Mouse (Mus musculus) A20 (cell line): ENCODE data around the gene Zhx3.

Experiments
- DNase-seq: peaks from one replicate; pipeline ENCODE4 v3.0.0-alpha.2; 2011; ENCODE audit warnings: low read depth, low spot score

The Zhx3 gene

DNA sequence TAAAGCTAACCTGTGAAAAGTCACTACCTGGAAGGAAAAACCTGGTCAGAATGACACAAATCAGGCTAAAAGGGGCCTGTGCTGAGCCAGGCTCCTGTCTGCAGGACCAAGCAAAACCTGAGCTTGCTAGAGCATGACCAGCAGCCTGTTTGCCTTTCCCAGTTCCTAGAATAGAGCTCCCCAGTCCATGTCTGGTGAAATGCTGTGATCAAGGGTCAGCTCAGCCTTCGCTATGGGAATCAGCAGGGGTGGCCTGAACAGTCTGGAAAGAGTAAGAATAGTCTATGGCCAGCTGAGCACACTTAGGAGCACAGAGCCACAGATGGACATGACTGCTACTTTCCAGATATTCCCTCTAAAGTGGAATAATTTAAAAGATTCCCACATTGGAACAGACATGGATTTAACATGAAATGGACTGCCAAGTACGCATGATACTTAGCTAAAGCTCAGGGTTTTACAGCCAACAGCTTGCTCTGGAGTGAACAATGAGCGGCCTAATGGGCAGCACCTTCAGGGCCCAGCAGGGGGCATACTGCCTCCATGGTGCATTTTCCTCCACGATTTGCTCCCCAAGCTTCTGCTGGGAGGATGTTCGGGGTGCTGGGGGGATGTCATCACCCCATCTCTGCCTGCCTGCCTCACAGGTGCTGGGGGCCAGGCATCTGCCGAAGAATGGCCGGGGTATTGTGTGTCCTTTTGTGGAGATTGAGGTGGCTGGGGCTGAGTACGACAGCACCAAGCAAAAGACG is 112.2 kb downstream of the Zhx3 start:
- peak; percentile 40 for DNase-seq

DNA sequence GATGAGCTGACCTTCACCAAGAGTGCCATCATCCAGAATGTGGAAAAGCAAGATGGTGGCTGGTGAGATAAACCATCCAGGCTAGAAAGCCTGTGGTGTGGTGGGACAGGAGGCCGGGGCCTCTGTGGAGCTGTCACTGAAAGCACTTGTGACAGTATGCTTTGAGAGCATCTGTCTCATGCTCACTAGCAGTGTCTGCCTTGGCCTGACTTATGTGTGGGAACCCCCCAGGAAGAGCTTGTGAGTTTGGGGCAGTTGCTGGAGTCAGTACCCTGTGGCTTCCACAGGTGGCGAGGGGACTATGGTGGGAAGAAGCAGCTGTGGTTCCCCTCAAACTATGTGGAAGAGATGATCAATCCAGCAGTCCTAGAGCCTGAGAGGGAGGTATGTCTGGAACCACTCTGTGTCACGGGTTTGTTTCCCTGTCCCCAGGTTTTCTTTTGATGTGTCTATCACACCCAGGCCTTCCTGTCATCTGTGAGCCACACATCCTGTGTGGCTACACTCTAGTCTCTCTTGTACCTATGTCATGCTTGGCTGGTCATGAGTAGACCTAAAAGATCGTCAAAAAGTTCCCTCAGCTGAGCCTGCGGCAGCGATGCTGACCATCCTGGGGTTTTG is 116.1 kb downstream of the Zhx3 start:
- DNase-seq: peak; percentile 85

DNA sequence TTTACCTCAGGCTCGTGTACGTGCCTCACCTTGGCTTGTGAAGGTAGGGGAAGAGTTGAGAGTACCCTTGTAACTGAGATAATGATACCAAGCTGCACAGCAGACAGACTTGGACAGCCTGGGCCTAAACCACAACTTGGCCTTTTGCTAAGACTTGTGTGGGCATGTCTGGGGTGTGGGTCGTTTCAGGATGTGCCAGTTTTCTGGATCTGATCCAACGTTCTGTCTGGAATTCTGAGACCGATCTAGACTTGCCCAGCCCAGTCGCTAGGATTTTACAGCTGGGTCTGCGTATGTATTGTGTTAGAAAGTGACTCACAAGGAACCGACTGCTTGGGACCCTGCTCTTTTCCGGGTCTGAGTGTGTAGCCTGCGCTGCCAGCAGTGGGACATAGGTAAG is 125.7 kb downstream of the Zhx3 start:
- DNase-seq: no peak

DNA sequence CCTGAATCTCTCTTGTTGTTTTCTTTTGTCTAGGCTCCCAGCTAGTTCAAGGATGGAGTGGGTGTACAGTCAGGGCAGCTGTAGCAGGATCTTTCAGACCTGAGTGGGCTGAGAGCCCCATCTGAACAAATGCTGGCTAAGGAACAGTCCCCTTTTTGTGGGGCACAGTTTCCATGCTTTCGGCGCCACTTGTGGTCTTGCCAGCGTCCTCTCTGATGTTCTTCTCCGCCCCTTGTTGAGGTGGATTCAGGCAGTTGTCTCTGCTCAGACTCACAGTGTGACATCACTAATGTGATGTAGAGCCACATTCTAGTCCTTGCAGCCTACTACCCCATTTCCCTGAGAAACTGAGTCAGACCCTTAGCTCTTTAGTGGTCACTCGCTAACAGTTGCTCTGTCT is 126.2 kb downstream of the Zhx3 start:
- DNase-seq: no peak

DNA sequence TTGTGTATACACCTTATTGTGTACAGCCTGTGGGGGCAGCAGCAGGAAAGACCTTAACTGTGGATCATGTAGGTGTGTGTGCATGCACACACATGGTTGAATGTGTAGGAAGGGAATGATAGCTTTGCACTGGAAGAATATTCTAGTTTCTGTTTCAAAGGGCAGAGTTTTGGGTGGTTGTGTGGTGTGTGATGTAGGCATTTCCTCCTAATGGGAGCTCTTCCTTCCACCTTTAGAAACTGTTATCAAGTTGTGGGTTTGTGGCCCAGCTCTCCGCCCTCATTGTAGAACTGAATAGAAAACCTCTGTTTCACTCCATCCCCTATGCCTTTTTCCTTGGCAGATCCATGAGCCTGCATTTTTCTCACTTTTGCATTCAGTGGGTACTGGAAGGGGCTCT is 127.3 kb downstream of the Zhx3 start:
- no peak for DNase-seq

DNA sequence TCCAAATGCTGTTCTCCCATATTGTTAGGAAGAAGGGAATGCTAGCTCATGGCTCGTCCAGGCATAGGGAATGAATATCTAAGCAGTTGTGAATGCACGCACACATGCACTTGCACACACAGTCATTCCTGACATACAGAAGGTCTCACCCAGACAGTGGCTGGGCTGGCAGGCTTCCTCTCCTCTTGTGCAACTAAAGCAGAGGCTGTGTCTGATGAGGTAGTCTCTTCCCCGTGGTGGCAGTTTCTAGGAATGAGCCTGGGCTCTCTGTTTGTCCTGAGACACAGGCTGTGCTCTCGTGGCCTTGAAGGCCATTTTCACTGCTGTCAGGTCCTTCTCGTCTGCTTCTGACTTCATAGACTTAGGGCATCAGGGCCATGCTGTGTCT is 128.0 kb downstream of the Zhx3 start:
- DNase-seq: no peak

DNA sequence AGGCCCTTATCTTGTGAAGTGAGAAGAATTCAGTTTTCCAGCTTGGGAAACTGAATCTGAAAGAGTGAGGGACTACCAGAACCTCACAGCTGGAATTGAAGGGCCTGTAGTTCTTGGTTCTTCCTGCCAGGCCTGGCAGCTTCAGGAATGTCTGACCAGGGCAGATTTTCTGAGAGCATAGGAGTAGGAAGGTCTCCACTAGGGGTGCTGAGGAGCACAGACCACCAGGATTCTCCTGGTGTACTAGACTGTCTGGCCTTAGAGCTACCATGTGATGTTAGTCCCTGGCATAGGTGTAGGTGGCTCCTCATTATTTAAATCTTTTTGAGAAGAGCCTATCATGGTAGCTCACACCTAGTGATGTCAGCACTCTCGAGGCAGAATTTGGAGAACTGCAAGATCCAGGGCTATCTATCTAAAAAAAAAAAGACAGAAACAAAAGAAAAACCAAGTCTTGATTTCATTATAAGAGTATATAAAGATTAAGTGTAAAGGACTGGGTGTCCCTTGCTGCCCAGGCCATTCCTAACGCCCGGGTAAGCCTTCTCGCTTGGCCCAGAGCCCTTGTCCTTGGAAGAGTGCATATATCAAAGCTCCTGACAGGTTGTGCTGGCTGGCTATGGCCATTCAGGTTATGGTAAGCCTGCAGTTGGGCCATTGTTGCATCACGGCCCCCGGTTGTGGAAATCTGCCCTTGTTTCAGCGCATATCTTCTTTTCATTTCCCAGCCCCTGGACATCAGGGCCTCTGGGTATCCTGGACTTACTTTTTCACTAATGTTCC is 128.6 kb downstream of the Zhx3 start:
- DNase-seq: peak; percentile 44

DNA sequence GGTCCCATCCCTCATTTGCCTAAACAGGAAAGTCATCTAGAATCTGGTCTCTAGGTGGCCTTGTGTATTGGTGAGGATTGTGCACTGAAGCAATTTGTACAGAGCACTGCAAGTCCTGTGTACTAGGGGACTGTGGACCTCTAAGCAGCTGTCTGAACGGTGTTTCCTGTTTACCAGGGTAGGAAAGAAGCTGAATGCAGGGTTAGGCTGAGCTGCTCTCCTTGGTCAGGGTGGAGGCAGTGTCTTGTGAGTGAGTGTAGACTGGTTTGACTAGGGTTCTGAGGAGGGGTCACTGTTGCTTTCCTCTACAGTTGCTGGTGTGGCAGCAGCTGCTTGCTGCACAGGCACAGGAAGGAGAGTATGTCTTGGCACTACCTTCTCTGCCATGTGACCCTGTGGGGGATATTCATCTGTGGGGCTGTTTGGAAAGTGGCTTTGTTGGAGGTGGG is 130.6 kb downstream of the Zhx3 start:
- peak; percentile 66 for DNase-seq

DNA sequence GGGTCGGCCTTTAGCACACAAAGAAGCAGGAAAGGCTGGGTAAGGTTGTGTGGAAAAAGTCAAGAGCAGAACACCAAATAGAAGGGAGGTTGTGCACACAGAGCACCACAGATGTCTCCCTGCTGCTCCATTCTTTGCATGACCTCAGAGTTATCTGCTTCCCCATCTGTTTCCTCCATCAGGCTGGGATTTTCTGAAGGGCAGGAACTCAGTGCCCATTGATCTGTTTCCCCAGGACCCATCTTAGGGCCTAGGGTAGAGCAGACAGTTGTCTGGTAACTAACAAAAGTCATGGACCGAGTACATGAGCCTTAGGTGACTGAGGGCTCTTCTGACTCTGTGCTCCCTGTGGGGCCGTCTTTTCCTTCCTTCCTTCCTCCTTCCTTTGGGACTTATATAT is 131.2 kb downstream of the Zhx3 start:
- DNase-seq: no peak

DNA sequence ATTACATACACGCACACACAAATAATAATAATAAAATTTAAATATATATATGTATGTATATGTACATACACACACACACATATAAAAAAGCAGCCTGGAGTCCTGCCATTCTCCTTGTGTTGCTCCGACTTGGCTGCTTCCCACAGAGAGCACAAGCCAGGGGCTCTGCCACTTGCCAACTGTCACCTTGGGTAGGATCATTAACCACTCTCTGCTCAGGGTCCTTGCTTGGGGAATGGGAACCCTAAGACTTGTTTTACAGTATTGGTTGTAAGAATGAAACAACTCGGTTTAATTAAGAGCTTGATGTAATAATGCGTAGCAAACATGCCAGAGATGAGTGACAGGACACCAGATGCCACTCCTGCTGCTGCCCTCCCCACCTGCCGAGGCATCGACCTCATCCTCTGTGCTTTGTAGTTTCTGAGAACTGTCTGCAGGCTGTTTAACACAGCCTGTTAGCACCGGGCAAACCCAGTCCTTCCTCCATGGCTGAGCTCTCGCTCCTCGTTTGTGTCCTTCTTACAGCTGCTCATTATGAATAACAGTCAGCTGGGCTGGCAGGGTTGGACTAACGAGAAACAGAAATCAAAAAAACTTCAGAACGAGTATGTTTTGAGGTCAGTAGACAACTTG is 132.2 kb downstream of the Zhx3 start:
- DNase-seq: no peak

DNA sequence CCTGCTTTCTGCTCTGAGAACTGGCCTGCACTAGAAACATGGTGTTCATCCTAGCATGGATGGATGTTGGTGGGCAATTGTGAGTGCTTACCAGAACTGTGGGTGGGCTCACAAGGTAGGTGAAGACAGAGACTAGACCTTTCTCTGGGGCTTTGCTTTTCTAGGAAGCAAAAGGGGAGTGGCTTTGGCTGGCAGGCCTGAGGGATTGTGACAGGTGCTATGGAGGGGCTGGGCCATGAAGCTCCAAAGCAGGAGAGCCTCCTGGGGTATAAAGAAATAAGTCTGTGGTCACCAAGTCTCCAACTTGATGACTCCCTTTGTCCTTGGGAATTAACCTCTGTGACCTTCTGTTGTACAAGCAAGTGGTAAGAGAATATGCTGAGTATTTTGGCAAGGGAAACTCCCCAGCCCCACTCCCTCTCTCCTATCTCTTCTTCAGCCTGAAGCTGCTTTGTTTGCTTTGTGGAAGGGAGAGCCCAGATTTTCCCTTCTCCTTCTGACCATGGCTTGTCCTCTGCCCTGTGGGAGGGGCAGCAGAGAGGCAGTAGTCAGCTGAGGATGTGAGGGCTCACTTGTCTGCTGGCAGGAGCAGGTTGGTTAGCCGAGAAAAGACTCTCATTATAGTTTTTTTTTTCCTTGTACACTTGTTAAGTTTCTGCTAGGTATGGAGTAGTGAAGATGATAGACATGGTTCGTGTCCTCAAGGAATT is 133.0 kb downstream of the Zhx3 start:
- no peak for DNase-seq

DNA sequence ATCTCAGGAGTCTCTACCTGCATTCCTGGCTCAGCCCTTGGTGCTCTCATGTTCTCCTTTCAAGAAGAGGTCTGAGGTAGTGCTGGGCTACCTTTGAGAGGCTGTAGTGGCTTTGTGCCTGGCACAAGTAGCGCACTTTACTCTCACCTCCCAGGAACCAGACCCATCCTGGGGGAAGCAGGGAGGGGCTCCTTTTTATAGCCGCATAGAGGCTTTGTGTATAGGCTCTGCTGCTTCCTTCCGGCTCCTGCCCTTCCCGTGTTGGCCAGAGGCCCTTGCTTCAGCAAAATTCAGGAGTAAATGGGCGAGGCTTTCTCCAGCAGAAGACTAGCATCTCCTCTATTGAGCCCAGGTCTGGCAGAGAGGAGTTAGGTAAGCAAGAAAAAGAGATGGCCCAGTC is 134.4 kb downstream of the Zhx3 start:
- DNase-seq: no peak

DNA sequence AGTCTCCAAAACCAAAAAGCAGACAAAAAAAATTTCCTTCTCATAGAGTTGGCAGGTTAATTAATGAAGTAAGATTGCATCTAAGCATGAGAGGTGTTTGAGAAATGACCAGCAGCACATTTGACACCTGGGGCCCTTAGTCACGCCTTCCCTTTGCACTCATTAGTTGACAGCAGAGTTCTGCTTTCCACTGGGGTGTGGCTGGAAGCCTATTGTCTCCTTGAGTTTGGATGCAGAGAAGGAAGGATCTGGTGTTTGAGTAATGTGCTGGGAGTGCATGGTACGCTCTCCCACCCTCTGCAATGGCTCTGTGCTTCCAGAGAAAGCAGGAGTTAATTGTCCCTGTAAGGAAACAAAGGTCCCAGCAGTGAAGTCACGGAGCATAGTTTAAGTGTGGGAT is 136.3 kb downstream of the Zhx3 start:
- DNase-seq: no peak

DNA sequence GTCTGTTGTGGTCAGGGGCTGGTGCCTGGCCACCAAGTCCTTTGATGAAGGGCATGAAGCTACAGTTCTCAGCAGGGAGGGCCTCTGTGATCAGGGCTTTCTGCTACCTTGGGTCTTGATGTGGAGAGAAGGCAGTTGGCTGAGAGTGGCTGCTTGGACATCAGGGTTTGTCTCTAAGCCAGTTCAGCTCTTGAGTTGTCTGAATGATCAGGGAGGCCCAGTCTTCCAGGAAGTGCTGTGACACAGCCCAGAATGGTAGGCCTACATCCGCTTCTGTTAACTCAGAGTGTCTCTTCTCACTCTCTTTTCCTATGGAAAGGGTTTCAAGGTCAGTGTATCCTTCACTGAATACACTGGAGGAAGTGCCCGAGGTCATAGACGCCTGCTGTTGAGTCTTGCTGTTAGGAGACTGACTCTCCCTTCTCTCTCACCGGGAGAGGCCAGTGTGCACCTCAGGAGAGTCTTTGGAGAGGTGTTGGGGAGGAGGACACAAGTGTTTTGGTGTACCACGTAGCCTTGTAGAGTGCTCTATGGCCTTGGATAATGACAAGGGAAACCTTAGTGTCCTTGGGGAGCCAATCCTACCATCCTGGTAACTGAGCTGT is 137.0 kb downstream of the Zhx3 start:
- DNase-seq: no peak

DNA sequence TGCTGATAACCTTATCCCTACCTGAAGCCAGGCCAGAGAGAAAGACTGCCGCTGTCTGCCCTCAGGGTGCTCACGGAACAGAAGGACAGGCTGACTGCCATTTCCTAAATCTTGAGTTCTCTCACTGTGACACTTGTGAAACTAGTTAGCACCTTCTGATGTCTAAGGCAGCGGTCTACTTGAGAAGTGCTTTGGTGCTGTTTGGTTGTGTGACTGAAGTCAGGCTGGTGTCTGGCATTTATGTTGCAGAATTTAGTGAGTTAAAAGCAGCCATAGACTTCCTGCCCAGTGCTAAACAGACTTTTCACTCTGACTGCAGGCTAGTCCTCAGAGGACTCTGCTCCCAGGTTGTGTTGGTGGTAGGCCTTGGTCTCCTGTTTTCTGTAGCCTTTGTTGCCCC is 138.5 kb downstream of the Zhx3 start:
- DNase-seq: no peak

DNA sequence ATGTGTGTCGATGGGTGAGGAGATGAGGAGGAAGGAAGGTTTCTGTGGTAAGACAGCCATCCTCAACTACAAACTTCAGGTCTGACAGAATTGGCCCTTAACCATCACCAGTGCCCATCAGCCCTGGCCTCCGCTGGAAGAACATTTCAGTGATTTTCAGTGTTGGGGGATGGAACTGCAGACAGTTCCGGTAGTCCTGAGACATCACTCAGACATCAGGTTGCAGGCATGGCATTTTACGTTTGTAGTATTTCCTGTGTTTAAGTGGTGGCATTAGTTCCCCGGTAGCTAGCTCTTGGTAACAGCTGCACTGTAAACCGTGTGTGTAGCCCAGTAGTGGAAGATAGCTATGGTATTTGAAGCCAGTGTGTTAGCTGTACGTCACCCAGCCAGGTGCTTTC is 139.7 kb downstream of the Zhx3 start:
- no peak for DNase-seq

DNA sequence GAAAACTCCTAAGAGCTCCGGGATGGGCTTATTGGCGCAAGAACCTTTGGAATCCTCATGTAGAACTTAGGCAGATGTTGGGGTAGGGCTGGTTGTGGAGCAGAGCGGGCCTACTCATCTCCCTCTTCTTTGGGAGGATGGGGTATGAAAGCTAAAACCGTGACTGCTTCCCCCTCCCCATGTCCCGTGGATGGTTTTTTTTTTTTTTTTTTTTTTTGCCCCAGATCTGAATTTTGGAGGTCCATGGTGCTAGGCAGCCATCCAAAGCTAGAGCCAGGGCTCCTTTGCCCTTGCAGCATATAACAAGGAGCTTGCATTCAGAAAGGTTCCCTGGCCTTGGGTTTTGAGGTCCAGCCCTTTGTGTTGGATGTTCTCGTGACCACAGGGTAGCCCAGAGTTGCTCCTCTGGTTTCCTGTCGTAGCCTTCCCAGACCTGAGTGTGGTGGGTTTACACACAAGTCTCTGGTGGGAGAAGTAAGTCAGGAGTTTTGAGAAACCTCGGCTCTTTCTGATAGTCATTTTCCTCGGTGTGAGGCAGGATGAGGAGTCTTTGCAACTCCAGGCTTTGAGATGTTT is 140.3 kb downstream of the Zhx3 start:
- DNase-seq: no peak

DNA sequence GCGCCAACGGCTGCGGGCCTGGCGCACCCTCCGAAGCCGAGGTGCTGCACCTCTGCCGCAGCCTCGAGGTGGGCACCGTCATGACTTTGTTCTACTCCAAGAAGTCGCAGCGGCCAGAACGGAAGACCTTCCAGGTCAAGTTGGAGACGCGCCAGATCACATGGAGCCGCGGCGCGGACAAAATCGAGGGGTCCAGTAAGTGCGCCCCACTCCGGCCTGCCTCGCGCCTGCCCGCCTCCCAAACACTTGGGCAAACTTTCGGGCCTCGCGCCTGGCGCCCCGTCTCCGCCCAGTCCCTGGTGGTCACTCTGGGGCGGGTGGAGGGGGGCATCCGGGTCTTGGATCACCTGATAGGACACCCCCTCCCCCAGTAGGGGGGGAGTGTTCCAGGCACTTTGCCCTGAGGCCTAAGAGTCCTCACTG is 140.9 kb downstream of the Zhx3 start:
- no peak for DNase-seq

DNA sequence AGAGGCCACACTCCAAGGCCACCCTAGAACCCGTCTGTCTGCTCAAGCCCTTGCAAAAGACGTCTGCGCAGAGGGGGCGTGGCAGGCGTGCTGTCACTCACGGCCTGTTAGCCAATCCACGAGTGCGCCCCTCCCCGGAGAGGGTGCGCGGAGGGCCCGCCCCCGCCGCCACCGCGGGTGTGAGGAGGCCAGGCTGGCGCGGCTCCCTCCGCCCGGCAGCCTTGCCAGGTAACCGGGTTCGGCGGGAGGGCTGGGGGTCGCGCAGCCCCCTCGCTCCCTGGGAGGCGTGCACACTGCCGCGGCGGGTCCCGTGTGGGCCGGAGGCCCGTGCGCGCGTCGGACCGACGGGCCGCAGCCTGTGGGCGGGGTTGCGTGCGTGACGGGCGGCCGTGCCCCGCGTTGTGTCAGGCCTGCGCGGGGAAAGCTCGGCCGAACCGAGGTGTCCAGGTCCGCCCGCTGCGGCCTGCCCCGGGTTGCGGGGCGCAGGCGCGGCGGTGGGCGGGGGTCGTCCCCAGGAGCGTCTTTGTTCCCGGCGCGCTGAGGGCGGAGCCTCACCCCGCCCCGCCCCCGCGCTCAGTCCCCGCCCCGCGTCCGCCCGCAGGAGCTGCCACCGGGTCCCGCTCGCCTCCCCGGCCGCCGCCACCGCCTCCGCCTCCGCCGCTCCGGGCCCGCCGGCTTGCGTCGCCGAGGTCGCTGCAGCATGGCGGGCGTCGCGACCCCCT is 141.5 kb downstream of the Zhx3 start, which contains the start of gene Plcg1:
Gene Plcg1, plus strand, starts transcription at position 184 of the 722 bp plus-strand sequence.
- DNase-seq: peak; percentile 95

DNA sequence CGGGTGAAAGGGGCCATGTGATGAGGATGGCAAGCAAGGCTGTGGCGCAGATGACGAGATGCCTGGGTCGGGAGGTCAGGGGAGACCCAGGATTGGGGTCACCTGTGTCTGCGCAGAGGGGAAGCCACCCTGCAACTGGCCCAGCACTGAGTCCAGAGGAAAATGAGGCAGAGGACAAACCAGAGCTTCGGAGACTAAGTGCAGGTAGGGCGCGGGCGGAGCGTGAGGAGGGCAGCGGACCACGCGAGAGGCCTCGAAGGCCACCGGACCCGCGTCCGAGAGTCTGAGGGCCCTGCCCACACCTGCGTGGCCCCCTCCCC is 142.0 kb downstream of the Zhx3 start:
- DNase-seq: no peak
